Mouse (Mus musculus) heart, adult 2 months (tissue): ENCODE measurements around the gene Map4k4.
A peak's percentile ranks its signal among the peaks of the same experiment; 100 is the strongest.

Experiments
- EP300 ChIP-seq: fragments of 200-500 bp; IDR thresholded peaks from 2 replicates; pipeline ENCODE4 v1.6.1; 2011; ENCODE audit warnings: low read depth, low read length, control low read depth; ENCODE audit not compliant: insufficient read depth
- POLR2A ChIP-seq: fragments of 200-500 bp; IDR thresholded peaks from 2 replicates; pipeline ENCODE4 v1.6.1; 2011; ENCODE audit warnings: mild to moderate bottlenecking, low read depth, low read length, control low read depth; ENCODE audit not compliant: insufficient read depth

GRCm38 (mm10) chr1:39900181-39901005 lies at the start of gene Map4k4:
- TF ChIP-seq POLR2A (no peak), EP300 (0 out of 2 replicates have a peak, but pooled peaks have one; percentile 11)
